8 mouse cellular contexts compared by ENCODE assay signal in the genomic region with DNA sequence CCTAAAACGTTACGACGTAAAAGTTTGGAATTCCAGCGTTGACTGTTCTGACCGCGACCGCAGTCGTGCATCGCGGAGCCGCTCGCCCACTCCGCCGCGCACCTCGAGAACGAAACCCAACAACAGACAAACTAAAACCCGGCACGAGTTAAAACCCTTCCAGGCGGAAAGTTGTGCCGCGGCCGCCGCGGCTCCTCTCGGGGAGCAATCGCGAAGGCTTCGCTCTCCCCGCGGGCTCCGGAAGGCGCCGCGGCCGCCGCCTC.
A peak's percentile ranks its signal among the peaks of the same experiment; 100 is the strongest.
DNase-seq lines count a peak whose midpoint lies in the region; ATAC-seq and TF ChIP-seq lines count a peak whose summit lies in the region.

No protein-coding gene starts in this region.

- H3K4me3 ChIP-seq in cerebellum, adult 2 months (replicated peaks; ENCODE audit: insufficient read depth, low read depth, low read length): peak overlapping the region; percentile 79
- H3K4me3 ChIP-seq in heart, embryonic 15.5 days: peak overlapping the region; percentile 76
- H3K4me3 ChIP-seq in limb, embryonic 14.5 days (replicated peaks; ENCODE audit: low read length): peak overlapping the region; percentile 98
- H3K4me3 ChIP-seq in midbrain, embryonic 13.5 days (replicated peaks): peak overlapping the region; percentile 94

- H3K36me3 ChIP-seq in heart, embryonic 15.5 days: peaks cover 8% of the 10 kb centered on the region
- peaks cover 23% of the 10 kb centered on the region for H3K36me3 ChIP-seq in limb, embryonic 14.5 days (ENCODE audit: control insufficient read depth, insufficient read depth, low read length)
- H3K36me3 ChIP-seq in midbrain, embryonic 13.5 days: peaks cover 10% of the 10 kb centered on the region

- no peak for DNase-seq in cerebellum, adult 2 months
- no peak for DNase-seq in cerebellum, adult 9-10 months
- peak; percentile 29 for DNase-seq in urinary bladder, postnatal 25 days (ENCODE audit: low spot score)
- DNase-seq in urinary bladder, adult 18-20 months (ENCODE audit: low spot score in 2 of 2): no peak
- no peak for DNase-seq in limb, embryonic 14.5 days (ENCODE audit: low spot score)
- DNase-seq in layer of hippocampus, adult 8-10 months (ENCODE audit: low spot score in 2 of 2): no peak

- no peak for ATAC-seq in heart, embryonic 15.5 days (replicated peaks; ENCODE audit: insufficient number of reproducible peaks, insufficient read depth, low FRiP score, low read depth)
- no peak for ATAC-seq in limb, embryonic 14.5 days (ENCODE audit: low FRiP score, low read depth)
- peak; percentile 2; the same call in 1 of the 2 replicates for ATAC-seq in midbrain, embryonic 13.5 days

- peak overlapping the region; percentile 86 for H3K27ac ChIP-seq in cerebellum, adult 2 months (ENCODE audit: insufficient read depth, low read length)
- peak overlapping the region; percentile 100 for H3K27ac ChIP-seq in heart, embryonic 15.5 days
- H3K27ac ChIP-seq in limb, embryonic 14.5 days (replicated peaks; ENCODE audit: low read depth, low read length): peak overlapping the region; percentile 100
- H3K27ac ChIP-seq in midbrain, embryonic 13.5 days: peak overlapping the region; percentile 100

- peaks cover 8% of the 10 kb centered on the region; the same call in 1 of the 2 replicates for H3K4me1 ChIP-seq in cerebellum, adult 2 months (ENCODE audit: control insufficient read depth, insufficient read depth, low read length)
- H3K4me1 ChIP-seq in heart, embryonic 15.5 days (replicated peaks): peaks cover 45% of the 10 kb centered on the region
- peaks cover 23% of the 10 kb centered on the region for H3K4me1 ChIP-seq in limb, embryonic 14.5 days (ENCODE audit: control insufficient read depth, insufficient read depth, low read length)
- H3K4me1 ChIP-seq in midbrain, embryonic 13.5 days (replicated peaks): peaks cover 39% of the 10 kb centered on the region

- TF ChIP-seq POLR2A in cerebellum, adult 2 months (IDR thresholded peaks at IDR 0.05; ENCODE audit: borderline replicate concordance, insufficient read depth, low read length): no peak
- no peak for TF ChIP-seq POLR2A in limb, embryonic 14.5 days (IDR thresholded peaks at IDR 0.05; ENCODE audit: borderline replicate concordance, extremely low read depth, insufficient read depth, insufficient read length)

- under 1% methylated on average over 37 of the region's 37 CpGs for WGBS in cerebellum, adult 2 months
- under 1% methylated on average over 37 of the region's 37 CpGs for WGBS in heart, embryonic 15.5 days
- under 1% methylated on average over 31 of the region's 37 CpGs for WGBS in limb, embryonic 14.5 days
- WGBS in midbrain, embryonic 13.5 days: under 1% methylated on average over 37 of the region's 37 CpGs

- H3K9ac ChIP-seq in heart, embryonic 15.5 days: peak overlapping the region; percentile 97
- H3K9ac ChIP-seq in limb, embryonic 14.5 days (ENCODE audit: low read depth, low read length, severe bottlenecking): peak overlapping the region; percentile 100
- peak overlapping the region; percentile 99 for H3K9ac ChIP-seq in midbrain, embryonic 13.5 days (replicated peaks)

- H3K9me3 ChIP-seq in heart, embryonic 15.5 days (replicated peaks): no peaks in the 10 kb centered on the region
- H3K9me3 ChIP-seq in limb, embryonic 14.5 days (ENCODE audit: control insufficient read depth, low read length): no peaks in the 10 kb centered on the region
- no peaks in the 10 kb centered on the region for H3K9me3 ChIP-seq in midbrain, embryonic 13.5 days

- peak overlapping the region; percentile 75 for H3K4me2 ChIP-seq in heart, embryonic 15.5 days
- H3K4me2 ChIP-seq in limb, embryonic 14.5 days (replicated peaks; ENCODE audit: low read depth, low read length, severe bottlenecking): peak overlapping the region; percentile 57
- H3K4me2 ChIP-seq in midbrain, embryonic 13.5 days (replicated peaks): peak overlapping the region; percentile 88

- TF ChIP-seq CTCF in cerebellum, adult 2 months (IDR thresholded peaks at IDR 0.05; ENCODE audit: borderline replicate concordance, insufficient read depth, low read depth, low read length): no peak

- no peaks in the 10 kb centered on the region for H3K27me3 ChIP-seq in cerebellum, adult 2 months (ENCODE audit: control insufficient read depth, insufficient read depth, low read length)
- H3K27me3 ChIP-seq in heart, embryonic 15.5 days: no peaks in the 10 kb centered on the region
- no peaks in the 10 kb centered on the region for H3K27me3 ChIP-seq in limb, embryonic 14.5 days (ENCODE audit: control insufficient read depth, insufficient read depth, low read length)
- no peaks in the 10 kb centered on the region for H3K27me3 ChIP-seq in midbrain, embryonic 13.5 days
